Mouse (Mus musculus) megakaryocyte progenitor cell, adult 5-6 weeks (primary cell): ENCODE measurements around the gene Pqbp1. TPM values are rescaled to one million over a fixed set of nuclear protein-coding genes. Genes with fewer than 3 reads are reported as not detected.
A peak's percentile ranks its signal among the peaks of the same experiment; 100 is the strongest.

Source experiments
- ATAC-seq: replicated peaks from 2 replicates; pipeline ENCODE4 v1.8.0; 2016; ENCODE audit warnings: mild to moderate bottlenecking, moderate TSS enrichment, inconsistent platforms; ENCODE audit not compliant: poor library complexity
- total RNA-seq, 2 experiments: library from RNA; stranded (forward) in 1 of 2; stranded (reverse) in 1 of 2; fragments of 157-497, 149-512 nt in 1 of 2; fragments of 200-1000 nt in 1 of 2; gene quantifications; 2 replicates each; pipeline versions ENCODE4 v1.2.3 to v1.2.4; 2015 to 2017

Gene Pqbp1
- total RNA-seq, 2 experiments from 2014 or later: 25.1 to 136 TPM

GRCm38 (mm10) chrX:7879819-7880218 lies 19.2 kb downstream of the Pqbp1 start:
- ATAC-seq: peak; percentile 64

- ATAC-seq: no peak
Observed at GRCm38 (mm10) chrX:7878495-7878894, 20.6 kb downstream of the Pqbp1 start.

- peak; percentile 95 for ATAC-seq
Observed at GRCm38 (mm10) chrX:7878007-7878419, 21.1 kb downstream of the Pqbp1 start, which contains the start of gene Pim2. TSS of gene Pim2 (plus strand) at chrX:7878262.

GRCm38 (mm10) chrX:7869826-7870225 lies 29.2 kb downstream of the Pqbp1 start:
- ATAC-seq: no peak

- no peak for ATAC-seq
Observed at GRCm38 (mm10) chrX:7868506-7868905, 30.6 kb downstream of the Pqbp1 start.

- ATAC-seq: no peak
Observed at GRCm38 (mm10) chrX:7867141-7867540, 31.9 kb downstream of the Pqbp1 start.

GRCm38 (mm10) chrX:7865786-7866185 lies 33.3 kb downstream of the Pqbp1 start:
- 0 out of 2 replicates have a peak, but pooled peaks have one; percentile 11 for ATAC-seq

- peak; percentile 55 for ATAC-seq
Observed at GRCm38 (mm10) chrX:7865343-7865742, 33.7 kb downstream of the Pqbp1 start.

- ATAC-seq: peak; percentile 48; the same call in 1 of the 2 replicates
Observed at GRCm38 (mm10) chrX:7864551-7864950, 34.5 kb downstream of the Pqbp1 start.

- no peak for ATAC-seq
Observed at GRCm38 (mm10) chrX:7863181-7863580, 35.9 kb downstream of the Pqbp1 start.

GRCm38 (mm10) chrX:7859191-7859753 lies 39.8 kb downstream of the Pqbp1 start:
- peak; percentile 34; the same call in 1 of the 2 replicates for ATAC-seq

- peak; percentile 85 for ATAC-seq
Observed at GRCm38 (mm10) chrX:7854578-7854977, 44.5 kb downstream of the Pqbp1 start.

GRCm38 (mm10) chrX:7847845-7848244 lies 51.2 kb downstream of the Pqbp1 start:
- ATAC-seq: no peak

Other genes with a start within 250 kb of the Pqbp1 start
- gene Prickle3, start 242.0 kb downstream of the Pqbp1 start, total RNA-seq (2015): 3.9 and 4.8 TPM in 2 replicates
- gene Prickle3, start 242.0 kb downstream of the Pqbp1 start, total RNA-seq (2017): 4.1 and 6.0 TPM in 2 replicates
- 115 and 133 TPM in 2 replicates for gene Plp2, start 227.9 kb downstream of the Pqbp1 start, total RNA-seq (2015)
- 26.4 and 37.1 TPM in 2 replicates for gene Plp2, start 227.9 kb downstream of the Pqbp1 start, total RNA-seq (2017)
- gene Magix, start 218.0 kb downstream of the Pqbp1 start, total RNA-seq (2015): not detected in 2 replicates
- gene Magix, start 218.0 kb downstream of the Pqbp1 start, total RNA-seq (2017): not detected in 2 replicates
- 26.8 and 28.2 TPM in 2 replicates for gene Gpkow, start 202.1 kb downstream of the Pqbp1 start, total RNA-seq (2015)
- 19.2 and 24.4 TPM in 2 replicates for gene Gpkow, start 202.1 kb downstream of the Pqbp1 start, total RNA-seq (2017)
- 27.3 and 39.9 TPM in 2 replicates for gene Wdr45, start 184.9 kb downstream of the Pqbp1 start, total RNA-seq (2015)
- gene Wdr45, start 184.9 kb downstream of the Pqbp1 start, total RNA-seq (2017): 18.4 and 21.7 TPM in 2 replicates
- gene Gm45208, start 177.0 kb downstream of the Pqbp1 start, total RNA-seq (2015): 0.59 TPM in 1 of 2 replicates, not detected in the other
- not detected in 2 replicates for gene Gm45208, start 177.0 kb downstream of the Pqbp1 start, total RNA-seq (2017)
- 11.1 and 15.3 TPM in 2 replicates for gene Praf2, start 170.8 kb downstream of the Pqbp1 start, total RNA-seq (2015)
- gene Praf2, start 170.8 kb downstream of the Pqbp1 start, total RNA-seq (2017): 3.4 and 4.9 TPM in 2 replicates
- 0.88 and 1.2 TPM in 2 replicates for gene Ccdc120, start 148.4 kb downstream of the Pqbp1 start, total RNA-seq (2015)
- gene Ccdc120, start 148.4 kb downstream of the Pqbp1 start, total RNA-seq (2017): 0.33 and 1.1 TPM in 2 replicates
- gene Tfe3, start 136.7 kb downstream of the Pqbp1 start, total RNA-seq (2015): 12.2 and 14.6 TPM in 2 replicates
- 4.6 and 7.1 TPM in 2 replicates for gene Tfe3, start 136.7 kb downstream of the Pqbp1 start, total RNA-seq (2017)
- 34.4 and 34.9 TPM in 2 replicates for gene Gripap1, start 109.5 kb downstream of the Pqbp1 start, total RNA-seq (2015)
- gene Gripap1, start 109.5 kb downstream of the Pqbp1 start, total RNA-seq (2017): 48.6 and 69.7 TPM in 2 replicates
- gene Kcnd1, start 77.0 kb downstream of the Pqbp1 start, total RNA-seq (2015): 0.34 and 0.42 TPM in 2 replicates
- gene Kcnd1, start 77.0 kb downstream of the Pqbp1 start, total RNA-seq (2017): 0.21 and 0.68 TPM in 2 replicates
- 33.0 and 33.7 TPM in 2 replicates for gene Otud5, start 57.9 kb downstream of the Pqbp1 start, total RNA-seq (2015)
- 48.6 and 58.7 TPM in 2 replicates for gene Otud5, start 57.9 kb downstream of the Pqbp1 start, total RNA-seq (2017)
- gene Pim2, start 21.0 kb downstream of the Pqbp1 start, total RNA-seq (2015): 5.9 TPM in 2 replicates
- 1.2 and 1.5 TPM in 2 replicates for gene Pim2, start 21.0 kb downstream of the Pqbp1 start, total RNA-seq (2017)
- gene Slc35a2, start 15.2 kb downstream of the Pqbp1 start, total RNA-seq (2015): 8.9 and 10.4 TPM in 2 replicates
- 12.2 and 25.1 TPM in 2 replicates for gene Slc35a2, start 15.2 kb downstream of the Pqbp1 start, total RNA-seq (2017)
- gene Timm17b, start 88 bp upstream of the Pqbp1 start, total RNA-seq (2015): 116 and 133 TPM in 2 replicates
- gene Timm17b, start 88 bp upstream of the Pqbp1 start, total RNA-seq (2017): 79.3 and 90.7 TPM in 2 replicates
- not detected in 2 replicates for gene Gm10491, start 8.6 kb upstream of the Pqbp1 start, total RNA-seq (2015)
- not detected in 2 replicates for gene Gm10491, start 8.6 kb upstream of the Pqbp1 start, total RNA-seq (2017)
- not detected in 2 replicates for gene Gm10490, start 10.3 kb upstream of the Pqbp1 start, total RNA-seq (2015)
- not detected in 2 replicates for gene Gm10490, start 10.3 kb upstream of the Pqbp1 start, total RNA-seq (2017)
- gene Pcsk1n, start 20.6 kb upstream of the Pqbp1 start, total RNA-seq (2015): not detected in 2 replicates
- not detected in 2 replicates for gene Pcsk1n, start 20.6 kb upstream of the Pqbp1 start, total RNA-seq (2017)
- gene Eras, start 29.3 kb upstream of the Pqbp1 start, total RNA-seq (2015): not detected in 2 replicates
- gene Eras, start 29.3 kb upstream of the Pqbp1 start, total RNA-seq (2017): not detected in 2 replicates
- 9.2 and 10.4 TPM in 2 replicates for gene Hdac6, start 48.6 kb upstream of the Pqbp1 start, total RNA-seq (2015)
- gene Hdac6, start 48.6 kb upstream of the Pqbp1 start, total RNA-seq (2017): 6.5 and 7.6 TPM in 2 replicates
- gene Gata1, start 78.8 kb upstream of the Pqbp1 start, total RNA-seq (2015): 10.7 and 26.3 TPM in 2 replicates
- gene Gata1, start 78.8 kb upstream of the Pqbp1 start, total RNA-seq (2017): 8.7 and 20.8 TPM in 2 replicates
- not detected in 2 replicates for gene Glod5, start 119.2 kb upstream of the Pqbp1 start, total RNA-seq (2015)
- not detected in 2 replicates for gene Glod5, start 119.2 kb upstream of the Pqbp1 start, total RNA-seq (2017)
- gene Suv39h1, start 175.5 kb upstream of the Pqbp1 start, total RNA-seq (2015): 53.5 and 64.6 TPM in 2 replicates
- 79.2 and 81.6 TPM in 2 replicates for gene Suv39h1, start 175.5 kb upstream of the Pqbp1 start, total RNA-seq (2017)
- 73.0 and 75.7 TPM in 2 replicates for gene Was, start 191.2 kb upstream of the Pqbp1 start, total RNA-seq (2015)
- 98.9 and 103 TPM in 2 replicates for gene Was, start 191.2 kb upstream of the Pqbp1 start, total RNA-seq (2017)
- gene Wdr13, start 233.6 kb upstream of the Pqbp1 start, total RNA-seq (2015): 11.9 and 14.4 TPM in 2 replicates
- gene Wdr13, start 233.6 kb upstream of the Pqbp1 start, total RNA-seq (2017): 16.3 and 25.5 TPM in 2 replicates
- gene Rbm3, start 246.6 kb upstream of the Pqbp1 start, total RNA-seq (2015): 1,002 and 1,150 TPM in 2 replicates
- gene Rbm3, start 246.6 kb upstream of the Pqbp1 start, total RNA-seq (2017): 1,310 and 1,340 TPM in 2 replicates